Mouse (Mus musculus) neural tube, embryonic 14.5 days (tissue): ENCODE measurements around the gene Gm45837. TPM values are rescaled to one million over a fixed set of nuclear protein-coding genes. Genes with fewer than 3 reads are reported as not detected.

ENCODE experiments used
- ATAC-seq: fragments of 200-750 bp; cut with Nextera tagmentation; 2 replicates; pipeline ENCODE4 v1.8.0; 2017; ENCODE audit warnings: low read depth, mild to moderate bottlenecking, moderate TSS enrichment, moderate library complexity
- H3K27ac ChIP-seq: fragments of 300-500 bp; sonication (generic); 2 replicates; pipeline ENCODE4 v1.5.1; 2014; ENCODE audit warnings: low read depth, mild to moderate bottlenecking, control low read depth, low read length, moderate library complexity, mixed read lengths
- H3K27me3 ChIP-seq: fragments of 300-500 bp; sonication (generic); 2 replicates; pipeline ENCODE4 v1.6.1; 2014; ENCODE audit warnings: low read length; ENCODE audit not compliant: control insufficient read depth, insufficient read depth
- H3K36me3 ChIP-seq: fragments of 300-500 bp; sonication (generic); 2 replicates; pipeline ENCODE4 v1.6.1; 2014; ENCODE audit warnings: low read length, mixed read lengths; ENCODE audit not compliant: control insufficient read depth, insufficient read depth
- H3K4me1 ChIP-seq: fragments of 300-500 bp; sonication (generic); 2 replicates; pipeline ENCODE4 v1.6.1; 2014; ENCODE audit warnings: low read length; ENCODE audit not compliant: control insufficient read depth, insufficient read depth
- H3K4me2 ChIP-seq: fragments of 300-500 bp; sonication (generic); 2 replicates; pipeline ENCODE4 v1.6.1; 2014; ENCODE audit warnings: mild to moderate bottlenecking, low read depth, low read length, control low read depth
- H3K4me3 ChIP-seq: fragments of 300-500 bp; sonication (generic); 2 replicates; pipeline ENCODE4 v1.5.1; 2014; ENCODE audit warnings: low read depth, low read length, control low read depth, mixed read lengths
- H3K9ac ChIP-seq: fragments of 300-500 bp; sonication (generic); replicated peaks from 2 replicates; pipeline ENCODE4 v1.6.1; 2014; ENCODE audit warnings: low read depth, mild to moderate bottlenecking, control low read depth, low read length, mixed read lengths
- H3K9me3 ChIP-seq: fragments of 300-500 bp; sonication (generic); 2 replicates; pipeline ENCODE4 v1.6.1; 2016; ENCODE audit warnings: low read length; ENCODE audit not compliant: control insufficient read depth
- WGBS: fragments of 180-500 bp; shearing (Covaris S2); extraction: QIAGEN DNeasy Blood & Tissue Kit; methylation state at CpG from one replicate; pipeline ENCODE4 v1.1.7; 2014; 5-methylcytosine and 5-hydroxymethylcytosine counted together
- polyA plus RNA-seq: library from polyadenylated mRNA; unstranded; fragments of >200 nt; fragmentation: Nextera tagmentation; extraction: Ambion mirVana; gene quantifications from 2 replicates; pipeline ENCODE4 v1.2.1, GENCODE M21; 2014

Gm45837 gene
- polyA plus RNA-seq, result not detected in 2 replicates

DNA sequence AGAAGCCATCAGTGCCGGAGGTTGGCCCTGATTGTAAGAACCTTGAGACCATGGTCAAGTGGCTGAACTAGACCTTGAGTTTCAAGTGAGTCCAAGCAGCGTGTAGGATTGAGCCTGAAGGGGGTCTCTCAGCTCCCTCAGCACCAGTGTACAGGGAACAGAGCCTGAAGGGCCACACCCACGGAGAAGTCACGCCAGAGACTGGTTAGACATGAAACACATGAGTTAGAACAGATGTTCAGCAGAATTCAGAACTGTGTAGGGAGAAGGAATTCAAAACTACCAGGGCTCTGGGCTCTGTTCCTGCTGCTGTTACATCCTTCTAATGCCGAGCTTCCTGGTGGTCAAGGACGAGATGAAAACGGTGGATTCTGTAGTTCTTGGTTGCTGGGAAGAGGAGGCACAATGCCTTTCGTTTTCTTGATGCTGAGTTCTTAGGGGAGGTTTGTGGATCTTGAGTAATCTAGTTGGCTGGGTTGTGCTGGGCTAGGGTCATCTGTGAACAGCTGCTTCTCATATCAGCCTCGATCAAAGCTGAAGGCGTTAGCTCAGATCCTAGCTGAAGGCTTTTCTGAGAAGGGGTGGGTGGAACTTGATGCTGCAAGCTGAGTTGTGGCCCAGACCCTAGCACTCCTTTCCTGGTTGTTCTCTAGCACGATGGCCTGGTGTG is at the start of gene Gm45837:
Gm45837 (plus strand) TSS at position 620 of the 670 bp plus-strand sequence.
- 86% methylated on average over 11 of the region's 11 CpGs for WGBS

DNA sequence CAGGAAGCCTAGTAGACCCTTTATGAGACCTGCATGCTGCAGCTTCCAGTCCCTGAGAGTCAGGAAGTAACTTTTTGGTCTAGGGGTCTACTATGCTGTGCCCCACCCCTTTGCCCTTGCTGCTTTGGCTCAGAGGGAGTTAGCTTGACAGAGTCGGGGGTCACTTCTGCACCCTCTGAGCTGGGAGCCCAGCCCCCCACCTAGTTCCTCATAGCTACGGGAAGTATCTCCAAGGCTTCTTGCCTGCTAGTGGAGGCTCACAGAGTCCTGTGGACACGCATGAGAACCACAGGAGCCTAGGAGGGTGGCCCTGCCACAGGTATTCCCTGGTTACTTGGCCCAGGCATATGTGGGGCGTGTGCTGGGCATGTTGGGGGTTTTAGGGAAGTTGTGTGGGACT is 49.7 kb upstream of the Gm45837 start:
- no peak overlapping the region for H3K4me3 ChIP-seq
- H3K4me1 ChIP-seq, result no peaks in the 10 kb centered on the region
- no peaks in the 10 kb centered on the region for H3K36me3 ChIP-seq
- no peaks in the 10 kb centered on the region for H3K27me3 ChIP-seq
- no peak overlapping the region for H3K9ac ChIP-seq
- 91% methylated on average over 4 of the region's 4 CpGs for WGBS
- no peak for ATAC-seq
- H3K27ac ChIP-seq, result no peak overlapping the region
- H3K4me2 ChIP-seq, result no peak overlapping the region
- no peaks in the 10 kb centered on the region for H3K9me3 ChIP-seq

More for the DNA sequence above, at the start of gene Gm45837:
- Histone ChIP-seq H3K4me2 (no peak within 1 kb of the TSS), H3K9ac (no peak within 1 kb of the TSS), H3K4me1 (peaks cover 6% of the 10 kb centered on the region; the same call in 1 of the 2 replicates), H3K4me3 (no peak within 1 kb of the TSS), H3K9me3 (no peaks in the 10 kb centered on the region), H3K27me3 (no peaks in the 10 kb centered on the region), H3K27ac (no peak within 1 kb of the TSS), H3K36me3 (no peaks in the 10 kb centered on the region)
- no peak for ATAC-seq

- ATAC-seq, result no peak
- no peaks in the 10 kb centered on the region for H3K27me3 ChIP-seq
- no peaks in the 10 kb centered on the region for H3K9me3 ChIP-seq
- no peaks in the 10 kb centered on the region for H3K4me1 ChIP-seq
- no peaks in the 10 kb centered on the region for H3K36me3 ChIP-seq
- H3K4me2 ChIP-seq, result no peak overlapping the region
- no peak overlapping the region for H3K9ac ChIP-seq
- H3K27ac ChIP-seq, result no peak overlapping the region
- no peak overlapping the region for H3K4me3 ChIP-seq
- 66% methylated on average over 4 of the region's 4 CpGs for WGBS
Measured at GRCm38 (mm10) chr7:101361767-101362166, 48.9 kb upstream of the Gm45837 start.

GRCm38 (mm10) chr7:101362791-101363191 is 47.9 kb upstream of the Gm45837 start:
- no peak overlapping the region for H3K27ac ChIP-seq
- H3K4me2 ChIP-seq, result no peak overlapping the region
- H3K9me3 ChIP-seq, result no peaks in the 10 kb centered on the region
- no peak overlapping the region for H3K4me3 ChIP-seq
- WGBS, result 60% methylated on average over 5 of the region's 5 CpGs
- H3K9ac ChIP-seq, result no peak overlapping the region
- no peaks in the 10 kb centered on the region for H3K4me1 ChIP-seq
- no peaks in the 10 kb centered on the region for H3K27me3 ChIP-seq
- no peaks in the 10 kb centered on the region for H3K36me3 ChIP-seq
- ATAC-seq, result no peak

DNA sequence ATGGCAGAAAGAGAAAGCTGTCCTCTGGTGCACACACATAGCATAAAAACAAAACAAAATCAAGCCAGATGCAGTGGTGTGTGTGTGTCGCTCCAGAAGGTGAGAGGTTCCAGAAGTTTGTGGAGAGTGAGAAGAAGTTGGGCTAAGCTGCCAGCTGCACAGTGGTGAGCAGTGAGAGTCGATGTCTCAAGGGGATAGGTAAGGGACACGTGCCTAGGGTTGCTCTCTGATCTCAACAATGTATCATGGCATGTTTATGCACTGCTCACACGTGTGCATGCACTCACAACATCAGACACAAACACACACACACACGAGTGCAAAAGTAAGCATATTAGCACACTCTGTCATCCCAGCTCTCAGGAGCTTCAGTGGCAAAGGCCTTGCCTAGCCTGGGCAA is 46.8 kb upstream of the Gm45837 start:
- Histone ChIP-seq H3K9me3 (no peaks in the 10 kb centered on the region), H3K27ac (no peak overlapping the region), H3K4me3 (no peak overlapping the region), H3K36me3 (no peaks in the 10 kb centered on the region), H3K4me1 (no peaks in the 10 kb centered on the region), H3K9ac (no peak overlapping the region), H3K27me3 (no peaks in the 10 kb centered on the region), H3K4me2 (no peak overlapping the region)
- 79% methylated on average over 5 of the region's 5 CpGs for WGBS
- no peak for ATAC-seq

DNA sequence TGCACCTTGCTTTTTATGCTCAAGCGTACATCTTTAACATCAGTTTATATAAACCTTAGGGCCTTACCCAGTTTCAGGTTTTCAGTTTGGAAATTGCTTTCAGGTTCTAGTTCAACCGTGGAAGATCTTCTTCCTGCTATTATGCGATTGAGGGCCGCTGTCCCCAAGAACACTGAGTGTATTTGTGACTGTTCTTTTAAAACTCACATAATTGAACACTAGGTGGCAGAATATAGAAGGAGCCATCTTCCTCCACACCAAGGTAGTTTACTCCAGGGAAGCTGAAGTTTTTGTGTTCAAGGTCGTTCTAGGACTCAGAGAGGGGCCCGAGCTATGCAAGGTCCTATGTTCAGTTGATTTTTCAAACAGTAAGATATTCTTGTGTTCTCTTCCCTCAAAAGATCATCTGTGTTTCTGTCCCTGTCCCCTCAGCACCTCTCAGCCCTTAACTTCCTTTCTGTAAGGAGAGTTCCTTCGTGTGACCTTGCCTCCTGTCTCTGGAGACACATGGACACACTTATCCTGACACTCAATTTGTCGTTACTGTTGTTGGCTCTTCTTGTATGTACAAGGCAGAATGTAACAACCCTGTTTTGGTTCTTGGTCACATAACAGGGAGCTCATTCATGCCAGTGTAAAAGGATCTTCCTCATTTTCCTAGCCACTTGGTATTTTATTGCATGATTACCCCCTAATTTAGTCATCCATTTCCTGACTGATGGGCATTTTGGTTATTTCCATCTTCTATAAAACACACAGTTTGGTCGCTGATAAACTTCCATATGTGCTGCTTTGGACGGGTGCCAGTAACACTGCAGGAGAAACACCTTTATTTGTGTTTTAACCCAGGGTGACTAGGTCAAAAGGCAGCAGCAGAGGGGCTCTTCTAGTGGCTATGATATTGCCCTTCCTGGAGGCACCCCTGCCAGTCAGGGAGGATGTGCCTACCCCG is 42.5 kb upstream of the Gm45837 start:
- no peaks in the 10 kb centered on the region for H3K4me1 ChIP-seq
- no peak overlapping the region for H3K4me2 ChIP-seq
- ATAC-seq, result no peak
- H3K4me3 ChIP-seq, result no peak overlapping the region
- no peak overlapping the region for H3K9ac ChIP-seq
- H3K9me3 ChIP-seq, result no peaks in the 10 kb centered on the region
- whole genome bisulfite sequencing, result 50% methylated on average over 11 of the region's 11 CpGs
- no peaks in the 10 kb centered on the region for H3K36me3 ChIP-seq
- no peak overlapping the region for H3K27ac ChIP-seq
- no peaks in the 10 kb centered on the region for H3K27me3 ChIP-seq

- whole genome bisulfite sequencing, result 75% methylated on average over 7 of the region's 7 CpGs
- ATAC-seq, result no peak
- Histone ChIP-seq H3K4me3 (no peak overlapping the region), H3K9me3 (no peaks in the 10 kb centered on the region), H3K4me1 (no peaks in the 10 kb centered on the region), H3K36me3 (no peaks in the 10 kb centered on the region), H3K4me2 (no peak overlapping the region), H3K27ac (no peak overlapping the region), H3K9ac (no peak overlapping the region), H3K27me3 (no peaks in the 10 kb centered on the region)
Measured at GRCm38 (mm10) chr7:101369666-101370065, 41.0 kb upstream of the Gm45837 start.

GRCm38 (mm10) chr7:101373082-101373481 is 37.6 kb upstream of the Gm45837 start:
- 86% methylated on average over 26 of the region's 26 CpGs for WGBS
- no peak for ATAC-seq
- Histone ChIP-seq H3K36me3 (no peaks in the 10 kb centered on the region), H3K4me3 (no peak overlapping the region), H3K4me1 (peaks cover 5% of the 10 kb centered on the region; the same call in 1 of the 2 replicates), H3K9ac (no peak overlapping the region), H3K9me3 (no peaks in the 10 kb centered on the region), H3K27ac (no peak overlapping the region), H3K4me2 (no peak overlapping the region), H3K27me3 (no peaks in the 10 kb centered on the region)

DNA sequence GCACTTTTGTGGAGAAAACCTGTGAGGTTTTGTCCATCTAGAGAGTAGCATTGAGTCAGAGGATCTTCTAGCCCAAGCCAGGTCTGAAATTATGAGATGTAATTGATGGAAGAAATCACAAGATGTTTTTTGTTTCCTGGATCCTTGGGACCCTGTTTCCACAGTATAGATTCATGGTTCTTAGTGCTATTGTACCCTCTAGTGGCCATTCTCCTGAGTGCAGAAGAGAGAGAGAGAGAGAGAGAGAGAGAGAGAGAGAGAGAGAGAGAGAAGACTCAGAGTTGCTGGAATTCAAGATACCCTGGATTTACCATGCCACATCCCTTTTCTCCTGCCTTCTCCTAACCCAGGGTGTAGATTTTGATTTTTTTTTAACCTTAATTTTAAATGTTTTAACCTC is 36.5 kb upstream of the Gm45837 start:
- H3K9ac ChIP-seq, result no peak overlapping the region
- no peaks in the 10 kb centered on the region for H3K9me3 ChIP-seq
- no peak overlapping the region for H3K27ac ChIP-seq
- H3K4me1 ChIP-seq, result peaks cover 5% of the 10 kb centered on the region; the same call in 1 of the 2 replicates
- H3K4me3 ChIP-seq, result no peak overlapping the region
- peak; percentile 42; the same call in 1 of the 2 replicates for ATAC-seq
- H3K27me3 ChIP-seq, result no peaks in the 10 kb centered on the region
- H3K4me2 ChIP-seq, result no peak overlapping the region
- no peaks in the 10 kb centered on the region for H3K36me3 ChIP-seq
